Mouse (Mus musculus) liver, embryonic 14.5 days (tissue): ENCODE data around the gene Tet1. TPM values are rescaled to one million over a fixed set of nuclear protein-coding genes. Genes with fewer than 3 reads are reported as not detected.

Experiments
- ATAC-seq: fragments of 200-750 bp; cut with Nextera tagmentation; 2 replicates; pipeline ENCODE4 v1.8.0; 2017; ENCODE audit warnings: moderate number of reproducible peaks, mild to moderate bottlenecking, moderate library complexity; ENCODE audit not compliant: insufficient read depth
- DNase-seq, 3 experiments: peaks; one replicate each; pipeline ENCODE4 v3.0.0-alpha.2; 2012 to 2013; ENCODE audit warnings: low read depth in 3 of 3, low spot score in 3 of 3
- H3K27ac ChIP-seq: fragments of 300-500 bp; sonication (generic); 2 replicates; pipeline ENCODE4 v1.5.1; 2014; ENCODE audit warnings: moderate library complexity, mild to moderate bottlenecking, control low read depth, inconsistent platforms
- H3K27me3 ChIP-seq: fragments of 300-500 bp; sonication (generic); 2 replicates; pipeline ENCODE4 v1.6.1; 2014; ENCODE audit warnings: mild to moderate bottlenecking, low read length, moderate library complexity; ENCODE audit not compliant: control insufficient read depth, insufficient read depth
- H3K36me3 ChIP-seq: fragments of 300-500 bp; sonication (generic); replicated peaks from 2 replicates; pipeline ENCODE4 v1.6.1; 2014; ENCODE audit warnings: low read depth; ENCODE audit not compliant: control insufficient read depth, insufficient read depth
- H3K4me1 ChIP-seq, 2 experiments: fragments of 200-500 bp in 1 of 2; fragments of 300-500 bp in 1 of 2; sonication (generic) in 1 of 2; replicated peaks; 2 replicates each; pipeline ENCODE4 v1.6.1; 2012 to 2014; ENCODE audit warnings: antibody characterized with exemption in 1 of 2, inconsistent platforms in 1 of 2, low read length in 1 of 2; ENCODE audit not compliant: control insufficient read depth in 2 of 2, insufficient read depth in 2 of 2
- H3K4me2 ChIP-seq: fragments of 300-500 bp; sonication (generic); 2 replicates; pipeline ENCODE4 v1.6.1; 2014; ENCODE audit warnings: low read depth, mild to moderate bottlenecking, control low read depth, moderate library complexity
- H3K4me3 ChIP-seq, 2 experiments: fragments of 200-500 bp in 1 of 2; fragments of 300-500 bp in 1 of 2; sonication (generic) in 1 of 2; 2 replicates each; pipeline ENCODE4 v1.5.1; 2012 to 2014; ENCODE audit warnings: low read depth in 2 of 2, low read length in 2 of 2, mild to moderate bottlenecking in 2 of 2, control low read depth in 1 of 2, inconsistent platforms in 1 of 2, moderate library complexity in 1 of 2; ENCODE audit not compliant: insufficient read depth in 1 of 2
- H3K9ac ChIP-seq: fragments of 300-500 bp; sonication (generic); replicated peaks from 2 replicates; pipeline ENCODE4 v1.6.1; 2014; ENCODE audit warnings: mild to moderate bottlenecking, control low read depth, moderate library complexity
- H3K9me3 ChIP-seq: fragments of 300-500 bp; sonication (generic); 2 replicates; pipeline ENCODE4 v1.6.1; 2016; ENCODE audit warnings: low read length, mixed read lengths; ENCODE audit not compliant: control insufficient read depth
- CTCF ChIP-seq: IDR thresholded peaks from 2 replicates; pipeline ENCODE4 v1.5.1; 2016; ENCODE audit warnings: antibody characterized with exemption, low read depth, control low read depth
- EP300 ChIP-seq: IDR thresholded peaks from 2 replicates; pipeline ENCODE4 v1.6.1; 2016; ENCODE audit warnings: antibody characterized with exemption, low read depth
- WGBS: fragments of 180-500 bp; shearing (Covaris S2); extraction: QIAGEN DNeasy Blood & Tissue Kit; methylation state at CpG from one replicate; pipeline ENCODE4 v1.1.7; 2014; ENCODE audit not compliant: insufficient replicate concordance; 5-methylcytosine and 5-hydroxymethylcytosine counted together
- polyA plus RNA-seq, 2 experiments: library from polyadenylated mRNA; depleted of rRNA in 1 of 2; stranded (reverse) in 1 of 2; unstranded in 1 of 2; fragments of >200 nt; fragmentation: Nextera tagmentation in 1 of 2; extraction: Ambion mirVana in 1 of 2; gene quantifications; 2 replicates each; pipeline versions ENCODE4 v1.2.1 to v1.2.3; 2012 to 2014

The Tet1 gene
- polyA plus RNA-seq, 2 experiments: 0.23 to 0.99 TPM

DNA sequence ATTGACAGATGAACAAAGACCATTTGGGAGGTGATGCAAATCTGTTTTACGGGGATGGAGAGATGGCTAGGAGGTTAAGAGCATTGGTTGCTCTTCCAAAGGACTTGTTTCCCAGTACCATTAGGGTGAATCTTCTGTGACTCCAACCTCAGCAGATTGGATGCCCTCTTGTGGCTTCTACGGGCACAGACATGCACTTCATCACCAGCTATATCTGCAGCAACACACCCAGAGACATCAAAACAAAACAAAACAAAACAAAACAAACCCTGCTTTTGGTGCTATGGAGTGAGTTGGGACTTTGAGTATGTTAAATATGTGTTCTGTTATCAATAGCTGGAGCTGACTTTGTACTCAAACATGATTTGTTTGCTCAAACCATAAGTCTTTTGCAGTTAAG is 104.7 kb downstream of the Tet1 start:
- H3K4me2 ChIP-seq: no peak overlapping the region
- no peak overlapping the region for H3K9ac ChIP-seq
- no peaks in the 10 kb centered on the region for H3K27me3 ChIP-seq
- no peak overlapping the region for H3K27ac ChIP-seq
- DNase-seq (peak in 2 of 3 experiments; percentile 4), ATAC-seq (no peak)
- no peak for TF ChIP-seq EP300
- TF ChIP-seq CTCF: peak; percentile 48
- H3K9me3 ChIP-seq: no peaks in the 10 kb centered on the region
- no peaks in the 10 kb centered on the region for H3K4me1 ChIP-seq
- H3K4me3 ChIP-seq: no peak overlapping the region
- H3K36me3 ChIP-seq: no peaks in the 10 kb centered on the region
- WGBS: 59% methylated on average over 2 of the region's 2 CpGs

DNA sequence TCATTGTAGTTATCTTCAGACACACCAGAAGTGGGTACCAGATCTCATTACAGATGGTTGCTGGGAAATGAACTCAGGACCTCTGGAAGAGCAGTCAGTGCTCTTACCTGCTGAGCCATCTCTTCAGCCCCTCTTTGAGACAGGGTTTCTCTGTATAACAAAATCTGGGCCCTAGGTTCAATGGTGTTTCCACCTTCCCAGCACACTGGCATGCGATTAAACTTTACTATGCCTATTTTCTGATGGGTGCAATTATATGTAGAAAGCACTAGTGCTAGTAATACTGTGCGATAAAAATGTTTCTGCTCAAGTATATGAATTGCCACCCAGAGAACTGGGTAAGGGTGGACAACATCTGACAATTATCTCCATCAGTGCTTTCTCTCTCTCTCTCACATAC is 105.5 kb downstream of the Tet1 start:
- no peaks in the 10 kb centered on the region for H3K27me3 ChIP-seq
- no peaks in the 10 kb centered on the region for H3K4me1 ChIP-seq
- H3K4me3 ChIP-seq: no peak overlapping the region
- TF ChIP-seq CTCF (no peak), EP300 (no peak)
- no peak overlapping the region for H3K4me2 ChIP-seq
- ATAC-seq (no peak), DNase-seq (no peak)
- no peaks in the 10 kb centered on the region for H3K36me3 ChIP-seq
- 77% methylated on average over 2 of the region's 2 CpGs for WGBS
- H3K9me3 ChIP-seq: no peaks in the 10 kb centered on the region
- H3K9ac ChIP-seq: no peak overlapping the region
- H3K27ac ChIP-seq: no peak overlapping the region

DNA sequence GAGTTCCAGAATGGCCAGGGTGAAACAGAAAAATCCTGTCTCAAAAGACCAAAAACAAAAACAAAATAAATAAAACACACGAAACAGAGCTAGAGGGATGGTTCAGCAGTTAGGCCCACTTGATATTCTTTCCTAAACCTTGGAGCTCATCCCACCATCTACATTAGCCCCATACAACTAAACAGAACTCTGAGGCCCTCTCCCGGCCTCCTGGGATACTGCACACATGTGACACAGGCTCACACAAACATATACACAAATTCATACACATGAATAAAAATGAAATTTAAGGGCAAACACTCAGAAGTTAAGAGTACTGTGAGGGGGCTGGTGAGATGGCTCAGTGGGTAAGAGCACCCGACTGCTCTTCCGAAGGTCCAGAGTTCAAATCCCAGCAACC is 114.6 kb downstream of the Tet1 start:
- no peak for DNase-seq
- Histone ChIP-seq H3K4me3 (no peak overlapping the region), H3K36me3 (peaks cover 7% of the 10 kb centered on the region), H3K9me3 (no peaks in the 10 kb centered on the region), H3K27me3 (no peaks in the 10 kb centered on the region), H3K27ac (no peak overlapping the region), H3K9ac (no peak overlapping the region), H3K4me1 (peaks cover 6 to 13% of the 10 kb centered on the region in 2 experiments), H3K4me2 (no peak overlapping the region)
- TF ChIP-seq EP300 (no peak), CTCF (no peak)
- 89% methylated on average over 4 of the region's 4 CpGs for WGBS
- ATAC-seq: no peak

DNA sequence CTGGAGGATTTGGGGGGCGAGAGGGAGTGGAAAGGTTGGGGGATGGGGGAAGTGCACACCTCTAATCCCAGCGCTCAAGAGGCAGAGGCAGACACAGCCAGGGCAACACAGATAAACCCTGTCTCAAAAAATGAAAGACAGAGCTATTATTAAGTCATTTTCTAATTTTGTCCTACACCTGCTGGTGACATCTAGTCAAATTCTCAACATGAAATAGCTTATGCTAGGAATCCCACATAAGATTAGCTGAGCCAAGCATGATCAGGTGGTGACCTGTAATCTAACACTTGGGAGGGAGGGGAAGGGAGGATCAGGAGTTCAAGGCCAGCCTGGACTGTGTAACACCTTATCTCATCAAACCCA is 115.7 kb downstream of the Tet1 start:
- Histone ChIP-seq H3K9me3 (no peaks in the 10 kb centered on the region), H3K4me3 (peak overlapping the region; percentile 84 to 87), H3K4me2 (peak overlapping the region; percentile 88), H3K4me1 (peaks cover 6 to 13% of the 10 kb centered on the region in 2 experiments), H3K9ac (peak overlapping the region; percentile 93), H3K27ac (peak overlapping the region; percentile 96), H3K27me3 (no peaks in the 10 kb centered on the region), H3K36me3 (peaks cover 18% of the 10 kb centered on the region)
- WGBS: 38% methylated on average over 2 of the region's 2 CpGs
- TF ChIP-seq EP300: no peak
- TF ChIP-seq CTCF: no peak
- ATAC-seq (no peak), DNase-seq (peak in 1 of 3 experiments; percentile 31)

DNA sequence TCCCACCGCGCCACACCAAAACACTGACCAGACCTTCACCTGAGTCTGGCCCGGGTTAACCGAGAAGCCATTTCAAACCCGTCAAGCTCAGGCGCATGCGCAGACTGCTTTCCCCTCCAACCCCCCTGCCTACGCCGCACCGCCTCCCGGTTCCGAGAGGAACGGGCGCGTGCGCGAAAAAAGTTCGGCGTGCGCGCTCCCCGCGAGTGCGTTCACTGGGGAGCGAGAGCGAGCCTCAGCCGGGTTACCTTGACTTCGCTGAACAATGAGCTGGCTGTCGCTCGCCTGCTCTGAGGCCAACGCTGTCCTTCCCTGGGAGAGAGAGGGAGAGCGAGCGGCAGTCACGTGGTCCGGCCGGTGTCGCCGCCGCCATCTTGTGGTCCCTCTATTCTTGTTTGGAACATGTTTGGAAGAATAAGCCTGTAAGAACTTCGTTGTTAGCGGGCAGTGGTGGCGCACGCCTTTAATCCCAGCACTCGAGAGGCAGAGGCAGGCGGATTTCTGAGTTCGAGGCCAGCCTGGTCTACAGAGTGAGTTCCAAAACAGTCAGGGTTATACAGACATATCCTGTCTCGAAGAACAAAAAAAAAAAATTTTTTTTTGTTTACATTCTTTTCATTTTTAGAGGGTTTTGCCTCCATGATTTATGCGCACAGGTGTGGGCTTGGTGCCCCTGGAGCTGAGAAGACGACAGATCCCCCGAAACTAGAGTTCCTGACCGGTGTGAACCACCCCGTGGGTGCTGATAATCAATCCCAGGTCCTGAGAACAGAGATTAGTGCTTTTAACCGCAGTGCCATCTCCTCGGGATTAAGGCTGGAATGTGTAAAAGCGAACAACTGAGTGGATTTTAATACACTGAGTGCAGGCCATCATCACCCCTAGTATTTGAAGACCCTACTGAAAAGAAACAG is 116.4 kb downstream of the Tet1 start, which contains the start of gene Ccar1:
TSS of gene Ccar1 (minus strand) at position 110 of the 914 bp plus-strand sequence.
- TF ChIP-seq EP300: no peak
- peak; percentile 46; the same call in 1 of the 2 replicates for TF ChIP-seq CTCF
- WGBS: 2% methylated on average over 55 of the region's 55 CpGs
- peak; percentile 95 for DNase-seq

More for the DNA sequence above, 116.4 kb downstream of the Tet1 start, which contains the start of gene Ccar1:
- H3K27ac ChIP-seq: peak within 1 kb of the TSS; percentile 96
- H3K36me3 ChIP-seq: peaks cover 23% of the 10 kb centered on the region
- H3K4me2 ChIP-seq: peak within 1 kb of the TSS; percentile 88
- H3K9ac ChIP-seq: peak within 1 kb of the TSS; percentile 93
- H3K4me3 ChIP-seq: peak within 1 kb of the TSS; percentile 84 to 87
- no peaks in the 10 kb centered on the region for H3K27me3 ChIP-seq
- peak; percentile 98 for ATAC-seq
- no peaks in the 10 kb centered on the region for H3K9me3 ChIP-seq
- peaks cover 6 to 13% of the 10 kb centered on the region in 2 experiments for H3K4me1 ChIP-seq
